ENCODE assay signal across 9 mouse cellular contexts in genomic region chr13:47666956-47667701, GRCm38 (mm10).
A peak's percentile ranks its signal among the peaks of the same experiment; 100 is the strongest.
DNase-seq lines count a peak whose midpoint lies in the region; ATAC-seq and TF ChIP-seq lines count a peak whose summit lies in the region.
"Had no signal": no experiment of that assay in that cellular context is flagged by ENCODE, and none has a peak within 500 bp of the region (broad histone marks: within the 10 kb centered on the region; RNA-seq: fewer than 3 reads in every experiment).

No protein-coding gene starts in this region.

- peak; percentile 65 for ATAC-seq in Patski
- ATAC-seq in lung, embryonic 15.5 days (ENCODE audit: borderline replicate concordance, extremely low read depth, low FRiP score, low TSS enrichment), result peak; percentile 67

- 24% methylated on average over 13 of the region's 13 CpGs for WGBS in lung, embryonic 15.5 days

- no peak overlapping the region for H3K9ac ChIP-seq in lung, embryonic 15.5 days

- peaks cover 9% of the 10 kb centered on the region; the same call in 1 of the 2 replicates for H3K4me1 ChIP-seq in lung, embryonic 15.5 days

- POLR2A ChIA-PET in Patski (lab: Charles Lee), result no interaction called here

- in situ Hi-C loops in Patski (cut with MboI; ENCODE audit: low pct_unique_long_range_greater_than_20kb), result loop anchor here (5.0 kb wide), 1 partner anchor 795 kb away; no protein-coding TSS in a partner anchor

- no peaks in the 10 kb centered on the region for H3K36me3 ChIP-seq in lung, embryonic 15.5 days

- H3K4me2 ChIP-seq in lung, embryonic 15.5 days, result peak overlapping the region; percentile 29

- peak; percentile 86 for TF ChIP-seq CTCF in Patski (IDR thresholded peaks at IDR 0.05)
- peak; percentile 91 for TF ChIP-seq CTCF in layer of hippocampus, adult 2 months (conservative IDR thresholded peaks at IDR 0.05)

- peak; percentile 24 for DNase-seq in Patski (ENCODE audit: low read depth, low spot score)
- peak; percentile 71 for DNase-seq in cerebellum, adult 9-11 months
- peak; percentile 72 to 96 for DNase-seq in frontal cortex, adult 2 months (ENCODE audit: extremely low spot score in 1 of 2, low spot score in 1 of 2)
- peak; percentile 97 for DNase-seq in heart, postnatal 4 days
- DNase-seq in layer of hippocampus, adult 2 months (ENCODE audit: low spot score in 2 of 2), result peak; percentile 81 to 92
- peak; percentile 92 for DNase-seq in retina, postnatal 1 day
- peak; percentile 93 for DNase-seq in urinary bladder, postnatal 14 days (ENCODE audit: low spot score)

- H3K27me3 ChIP-seq in Patski, result peaks cover 41% of the 10 kb centered on the region
- no peaks in the 10 kb centered on the region for H3K27me3 ChIP-seq in lung, embryonic 15.5 days

- H3K9me3 ChIP-seq in lung, embryonic 15.5 days, result no peaks in the 10 kb centered on the region

- CTCF ChIA-PET in Patski (lab: Charles Lee), result interaction anchor here (0.8 to 1.1 kb wide), 2 partner anchors 12 to 70 kb away, joined by 3 read pairs; no protein-coding TSS in a partner anchor

- peak overlapping the region; percentile 28; the same call in 1 of the 2 replicates for H3K4me3 ChIP-seq in layer of hippocampus, adult 2 months
- no peak overlapping the region for H3K4me3 ChIP-seq in lung, embryonic 15.5 days
- H3K4me3 ChIP-seq: erythroblast, embryonic 14.5 days had no signal

- H3K27ac ChIP-seq in layer of hippocampus, adult 2 months, result no peak overlapping the region
- H3K27ac ChIP-seq in lung, embryonic 15.5 days, result no peak overlapping the region

Comparison
In these comparisons a context has a peak if more than half of its experiments do, and no peak if none do; other contexts are left out.
1. DNase-seq: peak in every context shown above with its lines; median percentile 97 in heart, postnatal 4 days; 93 in urinary bladder, postnatal 14 days; 92 in retina, postnatal 1 day; 86 in layer of hippocampus, adult 2 months; 84 in frontal cortex, adult 2 months; 71 in cerebellum, adult 9-11 months; 24 in Patski.